Mouse (Mus musculus): ENCODE results near the gene Cenpm. TPM values are rescaled to one million over a fixed set of nuclear protein-coding genes. Genes with fewer than 3 reads are reported as not detected.
A peak's percentile ranks its signal among the peaks of the same experiment; 100 is the strongest.

The Cenpm gene
- polyA plus RNA-seq, 2 experiments = 21.6 to 42.1 TPM

DNA sequence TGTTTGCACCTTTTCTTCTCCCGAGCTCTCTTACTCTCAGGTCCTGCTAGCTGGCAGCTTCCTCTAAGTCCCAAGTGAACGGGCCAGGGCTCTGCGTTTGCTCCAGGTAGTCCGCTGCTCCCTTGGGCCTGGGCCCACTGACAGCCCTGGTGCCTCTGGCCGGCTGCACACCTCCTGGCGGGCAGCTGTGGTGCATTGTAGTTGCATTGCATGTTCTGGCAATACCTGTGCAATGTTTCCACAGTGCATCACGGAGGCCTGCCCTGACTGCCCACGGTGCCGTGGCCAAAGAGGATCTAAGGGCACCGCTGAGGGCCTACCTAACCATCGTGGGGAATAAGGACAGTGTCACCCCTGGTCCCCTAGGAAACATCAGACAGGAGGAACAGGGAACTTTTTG is 46.6 kb downstream of the Cenpm start:
- DNase-seq (ENCODE audit: low read depth in 3 of 3, low spot score in 3 of 3) (no peak), ATAC-seq (ENCODE audit: insufficient read depth) (no peak)
- H3K4me1 ChIP-seq (replicated peaks; ENCODE audit: control insufficient read depth in 2 of 2, insufficient read depth in 2 of 2, low read length in 1 of 2) = no peaks in the 10 kb centered on the region; a peak in 1 of 4 replicates
- TF ChIP-seq CTCF (IDR thresholded peaks at IDR 0.05; ENCODE audit: low read depth) (no peak), EP300 (IDR thresholded peaks at IDR 0.05; ENCODE audit: low read depth) (no peak)
- 57% methylated on average over 11 of the region's 11 CpGs for WGBS (ENCODE audit: insufficient replicate concordance)
- no peaks in the 10 kb centered on the region for H3K9me3 ChIP-seq (ENCODE audit: control insufficient read depth, low read length)
- H3K4me3 ChIP-seq (ENCODE audit: insufficient read depth in 1 of 2, low read depth in 2 of 2, low read length in 2 of 2) = no peak overlapping the region
- H3K36me3 ChIP-seq (replicated peaks; ENCODE audit: control insufficient read depth, insufficient read depth, low read depth) = peaks cover 62% of the 10 kb centered on the region
- H3K9ac ChIP-seq (replicated peaks) = no peak overlapping the region
- H3K27me3 ChIP-seq (ENCODE audit: control insufficient read depth, insufficient read depth, low read length) = no peaks in the 10 kb centered on the region
- H3K27ac ChIP-seq = no peak overlapping the region
- no peak overlapping the region for H3K4me2 ChIP-seq (ENCODE audit: low read depth)

DNA sequence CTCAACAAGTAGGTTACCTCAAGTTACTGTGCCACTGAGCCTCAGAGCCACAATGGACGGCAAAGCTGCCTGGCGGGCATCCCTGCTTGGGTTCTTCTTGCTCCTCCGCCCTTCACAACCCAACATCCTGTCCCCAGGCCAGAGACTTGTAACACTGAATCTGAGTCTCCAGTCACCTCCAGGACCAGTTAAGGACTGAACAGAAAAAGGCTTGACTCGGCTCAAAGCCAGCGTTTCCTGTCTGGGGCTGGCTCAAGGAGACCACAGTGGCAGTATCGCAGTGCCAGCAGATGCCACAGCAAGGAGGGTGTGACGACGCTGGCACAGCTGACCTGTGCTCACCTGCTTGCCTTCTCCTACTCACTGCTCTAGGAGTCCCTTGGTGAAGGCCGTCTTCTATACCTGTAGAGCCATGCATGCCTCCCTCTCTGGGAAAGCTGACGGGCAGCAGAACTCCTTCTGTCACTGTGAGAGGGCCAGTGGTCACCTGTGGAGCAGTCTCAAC is 47.2 kb downstream of the Cenpm start:
- DNase-seq (ENCODE audit: low read depth in 3 of 3, low spot score in 3 of 3) = no peak
- no peak for ATAC-seq (ENCODE audit: insufficient read depth)
- H3K4me3 ChIP-seq (ENCODE audit: insufficient read depth in 1 of 2, low read depth in 2 of 2, low read length in 2 of 2) = no peak overlapping the region
- no peak overlapping the region for H3K9ac ChIP-seq (replicated peaks)
- H3K36me3 ChIP-seq (replicated peaks; ENCODE audit: control insufficient read depth, insufficient read depth, low read depth) = peaks cover 68% of the 10 kb centered on the region
- H3K27me3 ChIP-seq (ENCODE audit: control insufficient read depth, insufficient read depth, low read length) = no peaks in the 10 kb centered on the region
- no peaks in the 10 kb centered on the region; a peak in 1 of 4 replicates for H3K4me1 ChIP-seq (replicated peaks; ENCODE audit: control insufficient read depth in 2 of 2, insufficient read depth in 2 of 2, low read length in 1 of 2)
- TF ChIP-seq CTCF (IDR thresholded peaks at IDR 0.05; ENCODE audit: low read depth) (no peak), EP300 (IDR thresholded peaks at IDR 0.05; ENCODE audit: low read depth) (no peak)
- no peak overlapping the region for H3K27ac ChIP-seq
- 73% methylated on average over 10 of the region's 10 CpGs for WGBS (ENCODE audit: insufficient replicate concordance)
- H3K9me3 ChIP-seq (ENCODE audit: control insufficient read depth, low read length) = no peaks in the 10 kb centered on the region
- H3K4me2 ChIP-seq (ENCODE audit: low read depth) = no peak overlapping the region

DNA sequence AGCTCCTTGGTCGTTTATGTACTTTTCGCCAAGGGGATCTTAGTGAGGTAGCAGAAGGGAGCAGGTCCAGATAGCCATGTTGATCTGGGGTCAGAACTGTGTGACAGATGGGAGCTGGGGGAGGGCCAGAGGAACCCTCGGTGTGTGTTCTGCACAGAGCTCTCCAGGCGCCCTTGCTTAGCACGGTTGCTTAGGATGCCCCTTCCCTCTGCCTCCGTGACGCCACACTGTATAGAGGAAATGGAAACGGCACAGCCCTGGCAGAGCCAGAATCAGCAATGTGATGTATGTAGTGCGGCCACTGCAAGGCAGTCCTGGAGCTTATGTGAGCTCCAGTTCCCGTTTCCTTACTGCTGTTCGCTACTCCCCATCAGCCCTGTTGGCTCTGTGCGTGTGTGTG is 48.2 kb downstream of the Cenpm start:
- ATAC-seq (ENCODE audit: insufficient read depth) = no peak
- TF ChIP-seq EP300 (IDR thresholded peaks at IDR 0.05; ENCODE audit: low read depth) = no peak
- TF ChIP-seq CTCF (IDR thresholded peaks at IDR 0.05; ENCODE audit: low read depth) = no peak
- DNase-seq (ENCODE audit: low read depth in 3 of 3, low spot score in 3 of 3) = no peak
- no peaks in the 10 kb centered on the region for H3K9me3 ChIP-seq (ENCODE audit: control insufficient read depth, low read length)
- 79% methylated on average over 12 of the region's 12 CpGs for WGBS (ENCODE audit: insufficient replicate concordance)
- H3K9ac ChIP-seq (replicated peaks) = no peak overlapping the region
- no peaks in the 10 kb centered on the region; a peak in 1 of 4 replicates for H3K4me1 ChIP-seq (replicated peaks; ENCODE audit: control insufficient read depth in 2 of 2, insufficient read depth in 2 of 2, low read length in 1 of 2)
- no peak overlapping the region for H3K27ac ChIP-seq
- H3K4me3 ChIP-seq (ENCODE audit: insufficient read depth in 1 of 2, low read depth in 2 of 2, low read length in 2 of 2) = no peak overlapping the region
- no peak overlapping the region for H3K4me2 ChIP-seq (ENCODE audit: low read depth)
- peaks cover 67% of the 10 kb centered on the region for H3K36me3 ChIP-seq (replicated peaks; ENCODE audit: control insufficient read depth, insufficient read depth, low read depth)
- no peaks in the 10 kb centered on the region for H3K27me3 ChIP-seq (ENCODE audit: control insufficient read depth, insufficient read depth, low read length)

DNA sequence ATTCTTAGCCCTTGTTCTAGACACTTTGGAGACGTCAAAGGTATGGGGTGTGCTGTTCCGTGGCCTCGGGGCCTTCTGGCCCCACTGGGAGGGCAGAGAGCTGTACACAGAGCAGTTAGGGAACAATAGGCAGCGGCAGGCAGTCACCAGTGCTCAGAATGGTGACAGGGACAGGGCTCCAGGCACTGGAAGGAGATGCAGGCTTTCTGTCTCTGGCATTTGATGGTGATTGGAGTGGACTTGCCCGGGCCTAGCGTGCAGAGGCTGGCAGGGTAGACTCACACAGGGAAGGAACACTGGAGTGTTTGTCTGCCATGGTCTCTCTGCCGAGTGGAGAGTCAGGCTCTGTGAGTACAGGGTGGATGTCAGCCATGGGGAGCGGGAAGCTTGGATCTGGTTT is 51.9 kb downstream of the Cenpm start:
- Histone ChIP-seq H3K9ac (replicated peaks) (no peak overlapping the region), H3K4me3 (ENCODE audit: insufficient read depth in 1 of 2, low read depth in 2 of 2, low read length in 2 of 2) (no peak overlapping the region), H3K27me3 (ENCODE audit: control insufficient read depth, insufficient read depth, low read length) (no peaks in the 10 kb centered on the region), H3K27ac (no peak overlapping the region), H3K4me2 (ENCODE audit: low read depth) (no peak overlapping the region), H3K4me1 (replicated peaks; ENCODE audit: control insufficient read depth in 2 of 2, insufficient read depth in 2 of 2, low read length in 1 of 2) (peaks cover 6 to 7% of the 10 kb centered on the region in 2 experiments), H3K9me3 (ENCODE audit: control insufficient read depth, low read length) (no peaks in the 10 kb centered on the region), H3K36me3 (replicated peaks; ENCODE audit: control insufficient read depth, insufficient read depth, low read depth) (peaks cover 62% of the 10 kb centered on the region)
- 71% methylated on average over 8 of the region's 8 CpGs for whole genome bisulfite sequencing (ENCODE audit: insufficient replicate concordance)
- DNase-seq (ENCODE audit: low read depth in 3 of 3, low spot score in 3 of 3) (no peak), ATAC-seq (ENCODE audit: insufficient read depth) (no peak)
- TF ChIP-seq CTCF (IDR thresholded peaks at IDR 0.05; ENCODE audit: low read depth) = no peak
- TF ChIP-seq EP300 (IDR thresholded peaks at IDR 0.05; ENCODE audit: low read depth) = no peak

DNA sequence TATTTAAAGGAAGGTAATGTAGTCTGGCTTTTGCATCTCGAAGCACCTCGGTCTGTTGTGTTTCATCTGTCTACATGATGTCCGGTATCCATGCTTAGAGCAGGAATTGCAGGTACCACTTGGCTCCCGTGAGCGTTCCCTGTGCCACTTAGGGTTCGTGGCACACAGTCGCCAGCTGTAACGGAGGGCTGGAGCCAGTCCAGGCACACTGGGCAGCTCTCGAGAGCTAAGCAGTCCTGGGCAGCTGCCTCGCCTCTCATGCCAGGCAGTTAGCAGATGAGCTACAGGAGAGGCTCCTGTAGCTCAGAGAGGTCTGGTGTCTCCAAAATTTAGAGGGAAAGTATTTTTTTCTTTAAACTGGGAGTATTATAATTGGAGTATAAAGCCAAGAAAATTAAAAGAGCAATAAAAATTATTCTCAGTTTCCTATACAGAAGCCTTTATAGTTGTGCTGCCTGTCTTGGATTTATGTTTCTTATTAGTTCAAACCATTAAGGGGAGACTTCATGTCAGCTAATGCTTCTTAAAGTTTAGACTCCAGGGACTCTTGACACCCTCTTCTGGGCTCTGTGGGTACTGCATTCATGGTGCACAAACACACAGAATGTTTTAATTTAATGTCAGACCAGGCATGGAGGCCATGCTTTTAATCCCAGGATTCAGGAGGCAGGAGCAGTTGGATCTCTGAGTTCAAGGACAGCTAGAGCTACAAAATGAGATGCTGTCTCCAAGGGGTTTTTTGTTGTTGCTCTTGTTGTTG is 55.9 kb downstream of the Cenpm start:
- H3K36me3 ChIP-seq (replicated peaks; ENCODE audit: control insufficient read depth, insufficient read depth, low read depth) = peaks cover 52% of the 10 kb centered on the region
- WGBS (ENCODE audit: insufficient replicate concordance) = 91% methylated on average over 10 of the region's 10 CpGs
- TF ChIP-seq EP300 (IDR thresholded peaks at IDR 0.05; ENCODE audit: low read depth) = no peak
- peak; percentile 71 for TF ChIP-seq CTCF (IDR thresholded peaks at IDR 0.05; ENCODE audit: low read depth)

More for the DNA sequence above, 55.9 kb downstream of the Cenpm start:
- Histone ChIP-seq H3K4me3 (ENCODE audit: insufficient read depth in 1 of 2, low read depth in 2 of 2, low read length in 2 of 2) (no peak overlapping the region), H3K27ac (peak overlapping the region; percentile 88; the same call in 1 of the 2 replicates), H3K27me3 (ENCODE audit: control insufficient read depth, insufficient read depth, low read length) (no peaks in the 10 kb centered on the region), H3K4me1 (replicated peaks; ENCODE audit: control insufficient read depth in 2 of 2, insufficient read depth in 2 of 2, low read length in 1 of 2) (peaks cover 41 to 43% of the 10 kb centered on the region in 2 experiments), H3K9me3 (ENCODE audit: control insufficient read depth, low read length) (no peaks in the 10 kb centered on the region), H3K9ac (replicated peaks) (no peak overlapping the region), H3K4me2 (ENCODE audit: low read depth) (no peak overlapping the region)
- no peak for ATAC-seq (ENCODE audit: insufficient read depth)
- peak in 1 of 3 experiments; percentile 67 for DNase-seq (ENCODE audit: low read depth in 3 of 3, low spot score in 3 of 3)
